Mouse (Mus musculus) MEL (cell line): Measurements from ENCODE around the gene Slc16a10. TPM values are rescaled to one million over a fixed set of nuclear protein-coding genes. Genes with fewer than 3 reads are reported as not detected.

Experiments used
- DNase-seq: peaks from one replicate; pipeline ENCODE4 v3.0.0; 2011; ENCODE audit warnings: low read depth, low spot score
- H3K27ac ChIP-seq: 2 replicates; pipeline ENCODE4 v1.5.1; 2012; ENCODE audit warnings: low read depth, mild to moderate bottlenecking, control low read depth, low read length, moderate library complexity; ENCODE audit not compliant: control insufficient read depth
- H3K27me3 ChIP-seq, 2 experiments: fragments of 150-350 bp in 1 of 2; sonication (generic) in 1 of 2; 2 replicates each; pipeline ENCODE4 v1.6.1; 2012; ENCODE audit warnings: low read length in 2 of 2, mild to moderate bottlenecking in 2 of 2, improper control_type of control experiment in 1 of 2, moderate library complexity in 1 of 2; ENCODE audit not compliant: insufficient read depth in 2 of 2, control insufficient read depth in 1 of 2
- H3K36me3 ChIP-seq, 2 experiments: 2 replicates each; pipeline ENCODE4 v1.6.1; 2012 to 2014; ENCODE audit warnings: low read length in 2 of 2, improper control_type of control experiment in 1 of 2, inconsistent platforms in 1 of 2, mild to moderate bottlenecking in 1 of 2; ENCODE audit not compliant: insufficient read depth in 2 of 2, control insufficient read depth in 1 of 2
- H3K4me1 ChIP-seq, 2 experiments: fragments of 150-350 bp in 1 of 2; sonication (generic) in 1 of 2; 2 replicates each; pipeline ENCODE4 v1.6.1; 2012; ENCODE audit warnings: low read length in 2 of 2, improper control_type of control experiment in 1 of 2, mild to moderate bottlenecking in 1 of 2; ENCODE audit not compliant: insufficient read depth in 2 of 2, control insufficient read depth in 1 of 2
- H3K4me3 ChIP-seq, 2 experiments: fragments of 150-350 bp in 1 of 2; sonication (generic) in 1 of 2; 2 replicates each; pipeline ENCODE4 v1.5.1; 2012; ENCODE audit warnings: low read depth in 2 of 2, low read length in 2 of 2, mild to moderate bottlenecking in 2 of 2, moderate library complexity in 2 of 2, control low read depth in 1 of 2, improper control_type of control experiment in 1 of 2; ENCODE audit not compliant: control insufficient read depth in 1 of 2, insufficient read depth in 1 of 2
- H3K79me2 ChIP-seq: 2 replicates; pipeline ENCODE4 v1.6.1; 2012; ENCODE audit warnings: mild to moderate bottlenecking, low read length, moderate library complexity; ENCODE audit not compliant: control insufficient read depth, poor library complexity, insufficient read depth
- H3K9ac ChIP-seq: 2 replicates; pipeline ENCODE4 v1.6.1; 2012; ENCODE audit warnings: low read depth, mild to moderate bottlenecking, control low read depth, low read length, moderate library complexity; ENCODE audit not compliant: control insufficient read depth, poor library complexity, severe bottlenecking
- H3K9me3 ChIP-seq: fragments of 150-350 bp; sonication (generic); replicated peaks from 2 replicates; pipeline ENCODE4 v1.6.1; 2012; ENCODE audit warnings: mild to moderate bottlenecking, low read length, improper control_type of control experiment, moderate library complexity; ENCODE audit not compliant: insufficient read depth
- BHLHE40 ChIP-seq: IDR thresholded peaks from 2 replicates; pipeline ENCODE4 v1.6.1; 2012; ENCODE audit warnings: low read depth, mild to moderate bottlenecking, inconsistent platforms, low read length, improper control_type of control experiment, borderline replicate concordance
- CHD1 ChIP-seq: IDR thresholded peaks from 2 replicates; pipeline ENCODE4 v1.6.1; 2012; ENCODE audit warnings: low read depth, mild to moderate bottlenecking, inconsistent platforms, low read length, improper control_type of control experiment
- CHD2 ChIP-seq: IDR thresholded peaks from 2 replicates; pipeline ENCODE4 v1.6.1; 2011; ENCODE audit warnings: low read length, improper control_type of control experiment
- EP300 ChIP-seq, 2 experiments: IDR thresholded peaks; 2 replicates each; pipeline ENCODE4 v1.6.1; 2011; ENCODE audit warnings: improper control_type of control experiment in 2 of 2, low read length in 2 of 2, low read depth in 1 of 2, mild to moderate bottlenecking in 1 of 2
- ETS1 ChIP-seq: IDR thresholded peaks from 2 replicates; pipeline ENCODE4 v1.6.1; 2012; ENCODE audit warnings: low read depth, mild to moderate bottlenecking, inconsistent platforms, low read length, improper control_type of control experiment, moderate library complexity
- GABPA ChIP-seq: IDR thresholded peaks from 2 replicates; pipeline ENCODE4 v1.6.1; 2012; ENCODE audit warnings: low read depth, mild to moderate bottlenecking, inconsistent platforms, low read length, improper control_type of control experiment, moderate library complexity
- GATA1 ChIP-seq: IDR thresholded peaks from 2 replicates; pipeline ENCODE4 v1.6.1; 2011; ENCODE audit warnings: low read depth, low read length, improper control_type of control experiment
- HCFC1 ChIP-seq: IDR thresholded peaks from 2 replicates; pipeline ENCODE4 v1.6.1; 2012; ENCODE audit warnings: low read depth, mild to moderate bottlenecking, inconsistent platforms, low read length, improper control_type of control experiment, moderate library complexity
- JUND ChIP-seq: IDR thresholded peaks from 2 replicates; pipeline ENCODE4 v1.6.1; 2011; ENCODE audit warnings: low read depth, mild to moderate bottlenecking, improper control_type of control experiment, low read length
- KAT2A ChIP-seq: conservative IDR thresholded peaks from 2 replicates; pipeline ENCODE4 v1.6.1; 2012; ENCODE audit warnings: low read depth, low read length, improper control_type of control experiment, inconsistent platforms
- MAFK ChIP-seq: IDR thresholded peaks from 2 replicates; pipeline ENCODE4 v1.6.1; 2011; ENCODE audit warnings: low read depth, mild to moderate bottlenecking, low read length, improper control_type of control experiment, borderline replicate concordance
- MAX ChIP-seq: IDR thresholded peaks from 2 replicates; pipeline ENCODE4 v1.6.1; 2011; ENCODE audit warnings: low read length, improper control_type of control experiment
- MAZ ChIP-seq: IDR thresholded peaks from 2 replicates; pipeline ENCODE4 v1.6.1; 2012; ENCODE audit warnings: low read depth, mild to moderate bottlenecking, inconsistent platforms, low read length, improper control_type of control experiment
- MEF2A ChIP-seq: IDR thresholded peaks from 2 replicates; pipeline ENCODE4 v1.6.1; 2014; ENCODE audit warnings: low read depth, mild to moderate bottlenecking, inconsistent platforms, low read length, improper control_type of control experiment; ENCODE audit not compliant: poor library complexity, insufficient replicate concordance, severe bottlenecking; ENCODE audit errors: extremely low read depth
- MXI1 ChIP-seq: IDR thresholded peaks from 2 replicates; pipeline ENCODE4 v1.6.1; 2011; ENCODE audit warnings: mild to moderate bottlenecking, low read depth, low read length, improper control_type of control experiment
- MYB ChIP-seq: IDR thresholded peaks from 2 replicates; pipeline ENCODE4 v1.6.1; 2011; ENCODE audit warnings: mild to moderate bottlenecking, low read depth, low read length, improper control_type of control experiment
- MYC ChIP-seq: IDR thresholded peaks from 2 replicates; pipeline ENCODE4 v1.6.1; 2011; ENCODE audit warnings: low read depth, mild to moderate bottlenecking, low read length, improper control_type of control experiment, moderate library complexity
- NELFE ChIP-seq: IDR thresholded peaks from 2 replicates; pipeline ENCODE4 v1.6.1; 2011; ENCODE audit warnings: low read depth, low read length, improper control_type of control experiment
- NRF1 ChIP-seq: IDR thresholded peaks from 2 replicates; pipeline ENCODE4 v1.6.1; 2014; ENCODE audit warnings: low read depth, mild to moderate bottlenecking, inconsistent platforms, low read length, improper control_type of control experiment, moderate library complexity; ENCODE audit not compliant: poor library complexity, insufficient read depth, severe bottlenecking
- POLR2A ChIP-seq, 2 experiments: IDR thresholded peaks; 2 replicates each; pipeline ENCODE4 v1.6.1; 2011 to 2012; ENCODE audit warnings: low read length in 2 of 2, mild to moderate bottlenecking in 2 of 2, control low read depth in 1 of 2, improper control_type of control experiment in 1 of 2, low read depth in 1 of 2, moderate library complexity in 1 of 2; ENCODE audit not compliant: control insufficient read depth in 1 of 2, insufficient read depth in 1 of 2, poor library complexity in 1 of 2
- POLR2AphosphoS2 ChIP-seq: IDR thresholded peaks from 2 replicates; pipeline ENCODE4 v1.6.1; 2011; ENCODE audit warnings: low read length, improper control_type of control experiment
- POLR2AphosphoS5 ChIP-seq: IDR thresholded peaks from 2 replicates; pipeline ENCODE4 v1.6.1; 2012; ENCODE audit warnings: low read depth, borderline replicate concordance, mild to moderate bottlenecking, inconsistent platforms, low read length, moderate library complexity, mixed read lengths
- RAD21 ChIP-seq: IDR thresholded peaks from 2 replicates; pipeline ENCODE4 v1.6.1; 2011; ENCODE audit warnings: mild to moderate bottlenecking, low read depth, low read length, improper control_type of control experiment
- SMC3 ChIP-seq: IDR thresholded peaks from 2 replicates; pipeline ENCODE4 v1.6.1; 2011; ENCODE audit warnings: low read depth, low read length, improper control_type of control experiment
- TAL1 ChIP-seq: IDR thresholded peaks from 2 replicates; pipeline ENCODE4 v1.6.1; 2012; ENCODE audit warnings: mild to moderate bottlenecking, inconsistent platforms, low read length, moderate library complexity, mixed read lengths
- TBP ChIP-seq: IDR thresholded peaks from 2 replicates; pipeline ENCODE4 v1.8.0; 2011; ENCODE audit warnings: low read depth, low read length, improper control_type of control experiment
- TCF12 ChIP-seq: IDR thresholded peaks from 2 replicates; pipeline ENCODE4 v1.6.1; 2014; ENCODE audit warnings: low read depth, mild to moderate bottlenecking, inconsistent platforms, low read length, improper control_type of control experiment, moderate library complexity
- UBTF ChIP-seq: IDR thresholded peaks from 2 replicates; pipeline ENCODE4 v1.6.1; 2012; ENCODE audit warnings: low read depth, mild to moderate bottlenecking, inconsistent platforms, low read length, improper control_type of control experiment, moderate library complexity, borderline replicate concordance; ENCODE audit not compliant: insufficient read depth
- USF1 ChIP-seq: IDR thresholded peaks from 2 replicates; pipeline ENCODE4 v1.6.1; 2014; ENCODE audit warnings: low read depth, mild to moderate bottlenecking, inconsistent platforms, low read length, improper control_type of control experiment, moderate library complexity
- USF2 ChIP-seq, 2 experiments: IDR thresholded peaks; 2 replicates each; pipeline ENCODE4 v1.6.1; 2011 to 2012; ENCODE audit warnings: improper control_type of control experiment in 2 of 2, low read length in 2 of 2, borderline replicate concordance in 1 of 2, inconsistent platforms in 1 of 2, low read depth in 1 of 2, mild to moderate bottlenecking in 1 of 2; ENCODE audit not compliant: insufficient read depth in 1 of 2
- ZC3H11A ChIP-seq: IDR thresholded peaks from 2 replicates; pipeline ENCODE4 v1.6.1; 2012; ENCODE audit warnings: low read depth, mild to moderate bottlenecking, inconsistent platforms, low read length, improper control_type of control experiment
- ZKSCAN1 ChIP-seq: IDR thresholded peaks from 2 replicates; pipeline ENCODE4 v1.6.1; 2012; ENCODE audit warnings: low read depth, mild to moderate bottlenecking, inconsistent platforms, low read length, improper control_type of control experiment, moderate library complexity
- ZMIZ1 ChIP-seq: IDR thresholded peaks from 2 replicates; pipeline ENCODE4 v1.6.1; 2012; ENCODE audit warnings: low read depth, mild to moderate bottlenecking, inconsistent platforms, low read length, improper control_type of control experiment, moderate library complexity
- ZNF384 ChIP-seq: IDR thresholded peaks from 2 replicates; pipeline ENCODE4 v1.6.1; 2012; ENCODE audit warnings: low read depth, mild to moderate bottlenecking, inconsistent platforms, low read length, improper control_type of control experiment
- polyA plus RNA-seq, 2 experiments: library from polyadenylated mRNA; stranded (reverse) in 1 of 2; unstranded in 1 of 2; fragments of >175 nt in 1 of 2; fragments of >200 nt in 1 of 2; gene quantifications; 2 replicates each; pipeline versions ENCODE4 v1.2.1 to v1.2.4; 2012; ENCODE audit warnings: low replicate concordance in 2 of 2, low read depth in 1 of 2; ENCODE audit not compliant: insufficient read length in 2 of 2, insufficient read depth in 1 of 2, missing spikeins in 1 of 2
- total RNA-seq: library from RNA; depleted of rRNA; stranded (reverse); fragments of 300-350 nt; gene quantifications from 2 replicates; pipeline ENCODE4 v1.2.3, GENCODE M21; 2012; rRNA removed

Gene Slc16a10
- total RNA-seq: 13.2 TPM in 2 replicates
- polyA plus RNA-seq: 10 to 100 TPM in 1 of 2 experiments, not detected in 1; 17.9 TPM

- H3K79me2 ChIP-seq: peaks cover 26% of the 10 kb centered on the region
- H3K36me3 ChIP-seq: peaks cover 0 to 41% of the 10 kb centered on the region in 2 experiments; a peak in 2 of 4 replicates
- H3K9ac ChIP-seq: peak within 1 kb of the TSS; percentile 78
- no peaks in the 10 kb centered on the region for H3K9me3 ChIP-seq
- TF ChIP-seq USF1: no peak
- no peak for TF ChIP-seq EP300 (IDR thresholded peaks at IDR 0.05; ENCODE audit: low read depth in 1 of 2, low read length in 2 of 2)
- TF ChIP-seq ETS1: 0 out of 2 replicates have a peak, but pooled peaks have one; percentile 11
- TF ChIP-seq MAZ: no peak
- TF ChIP-seq ZNF384: no peak
- no peak for TF ChIP-seq MEF2A
- peak; percentile 27; the same call in 1 of the 2 replicates for TF ChIP-seq MXI1
- no peak for TF ChIP-seq KAT2A
- peak; percentile 61 for TF ChIP-seq NRF1
- no peak for TF ChIP-seq ZKSCAN1
- TF ChIP-seq GABPA: no peak
- peak; percentile 82 for TF ChIP-seq NELFE
- TF ChIP-seq POLR2AphosphoS5: no peak
- TF ChIP-seq TAL1: no peak
- TF ChIP-seq TCF12: peak; percentile 37; the same call in 1 of the 2 replicates
- TF ChIP-seq HCFC1: peak; percentile 31; the same call in 1 of the 2 replicates
- no peak for TF ChIP-seq BHLHE40
- TF ChIP-seq JUND: no peak
- TF ChIP-seq UBTF: 0 out of 2 replicates have a peak, but pooled peaks have one; percentile 50
- no peak for TF ChIP-seq MAX
- no peak for TF ChIP-seq MAFK
- peak; percentile 94 for TF ChIP-seq TBP
- no peak for TF ChIP-seq CHD2
- no peak for TF ChIP-seq USF2 (IDR thresholded peaks at IDR 0.05; ENCODE audit: borderline replicate concordance in 1 of 2, insufficient read depth in 1 of 2, low read depth in 1 of 2, low read length in 2 of 2)
- no peak for TF ChIP-seq MYB
- no peak for TF ChIP-seq SMC3
- TF ChIP-seq MYC: no peak
- TF ChIP-seq RAD21: no peak
- no peak for TF ChIP-seq CHD1
- TF ChIP-seq GATA1: no peak
- TF ChIP-seq POLR2A (IDR thresholded peaks at IDR 0.05; ENCODE audit: control insufficient read depth in 1 of 2, insufficient read depth in 1 of 2, low read depth in 1 of 2, low read length in 2 of 2, poor library complexity in 1 of 2): peak; percentile 51 to 88
- no peak for TF ChIP-seq ZC3H11A
- TF ChIP-seq POLR2AphosphoS2: peak; percentile 28; the same call in 1 of the 2 replicates
- peak; percentile 92 for TF ChIP-seq ZMIZ1
- H3K4me3 ChIP-seq: peak within 1 kb of the TSS; percentile 62 to 87
- peak within 1 kb of the TSS; percentile 25 for H3K27ac ChIP-seq
- peak; percentile 99 for DNase-seq
- peaks cover 17 to 26% of the 10 kb centered on the region in 2 experiments for H3K4me1 ChIP-seq
- no peaks in the 10 kb centered on the region for H3K27me3 ChIP-seq
These were observed at the start of gene Slc16a10 for GRCm38 (mm10) chr10:40141864-40142523. Gene Slc16a10 (minus strand): TSS chr10:40142258.
